ENCODE assay signal across 13 mouse cellular contexts in the genomic region with DNA sequence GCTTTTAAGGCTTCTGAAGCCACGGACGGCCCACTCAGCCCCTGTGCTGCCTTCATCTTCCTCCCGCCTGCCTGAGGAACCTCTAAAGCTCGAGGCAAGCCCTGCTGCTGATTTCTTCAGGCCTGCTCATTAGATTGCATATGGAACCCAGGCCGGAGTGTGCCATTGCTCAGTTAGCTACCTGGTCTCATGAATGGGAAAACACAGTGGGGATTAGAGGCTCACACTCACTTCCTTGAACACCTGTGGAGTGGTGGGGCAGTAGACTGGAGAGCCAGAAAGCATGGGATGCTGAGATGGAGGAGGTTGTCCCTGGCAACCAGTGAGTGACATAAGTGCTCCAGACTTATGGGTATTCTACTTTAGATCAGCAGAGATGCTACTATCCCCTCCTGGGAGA. TPM values are rescaled to one million over a fixed set of nuclear protein-coding genes. Genes with fewer than 3 reads are reported as not detected.
DNase-seq lines count a peak whose midpoint lies in the region; ATAC-seq and TF ChIP-seq lines count a peak whose summit lies in the region.
"Had no signal": no experiment of that assay in that cellular context is flagged by ENCODE, and none has a peak within 500 bp of the region (broad histone marks: within the 10 kb centered on the region; RNA-seq: fewer than 3 reads in every experiment).

No protein-coding gene starts in this region.

- H3K4me1 ChIP-seq in forebrain, embryonic 12.5 days, result peaks cover 100% of the 10 kb centered on the region
- peaks cover 100% of the 10 kb centered on the region for H3K4me1 ChIP-seq in forebrain, embryonic 10.5 days
- peaks cover 89% of the 10 kb centered on the region for H3K4me1 ChIP-seq in kidney, postnatal 0 days (replicated peaks; ENCODE audit: insufficient read depth, low read length)
- H3K4me1 ChIP-seq in hindbrain, embryonic 14.5 days (replicated peaks; ENCODE audit: control insufficient read depth, insufficient read depth, low read length), result peaks cover 99% of the 10 kb centered on the region
- H3K4me1 ChIP-seq in neural tube, embryonic 13.5 days (replicated peaks), result peaks cover 100% of the 10 kb centered on the region

- no peak for TF ChIP-seq CTCF in kidney, postnatal 0 days (IDR thresholded peaks at IDR 0.05; ENCODE audit: low read depth)

- H3K9ac ChIP-seq in forebrain, embryonic 12.5 days, result no peak overlapping the region
- H3K9ac ChIP-seq in kidney, postnatal 0 days (ENCODE audit: low read depth, low read length), result no peak overlapping the region
- H3K9ac ChIP-seq in hindbrain, embryonic 14.5 days, result no peak overlapping the region
- no peak overlapping the region for H3K9ac ChIP-seq in neural tube, embryonic 13.5 days
- H3K9ac ChIP-seq: liver, embryonic 12.5 days had no signal

- peak overlapping the region; percentile 75 for H3K27ac ChIP-seq in forebrain, embryonic 12.5 days
- H3K27ac ChIP-seq in forebrain, embryonic 10.5 days, result no peak overlapping the region
- peak overlapping the region; percentile 54; the same call in 1 of the 2 replicates for H3K27ac ChIP-seq in kidney, postnatal 0 days
- H3K27ac ChIP-seq in hindbrain, embryonic 14.5 days, result peak overlapping the region; percentile 52
- peak overlapping the region; percentile 76 for H3K27ac ChIP-seq in neural tube, embryonic 13.5 days (replicated peaks)

- no peak overlapping the region for H3K4me2 ChIP-seq in forebrain, embryonic 12.5 days
- no peak overlapping the region for H3K4me2 ChIP-seq in kidney, postnatal 0 days (ENCODE audit: low read length)
- H3K4me2 ChIP-seq in hindbrain, embryonic 14.5 days (replicated peaks), result no peak overlapping the region
- H3K4me2 ChIP-seq in neural tube, embryonic 13.5 days, result no peak overlapping the region
- H3K4me2 ChIP-seq: heart, embryonic 12.5 days; liver, embryonic 12.5 days had no signal

- H3K36me3 ChIP-seq in forebrain, embryonic 12.5 days (replicated peaks), result 0 out of 2 replicates have a peak, but pooled peaks cover 7% of the 10 kb centered on the region
- peaks cover 40% of the 10 kb centered on the region for H3K36me3 ChIP-seq in forebrain, embryonic 10.5 days (replicated peaks)
- no peaks in the 10 kb centered on the region for H3K36me3 ChIP-seq in kidney, postnatal 0 days (ENCODE audit: insufficient read depth, low read length)
- H3K36me3 ChIP-seq in hindbrain, embryonic 14.5 days (replicated peaks; ENCODE audit: control insufficient read depth, insufficient read depth), result no peaks in the 10 kb centered on the region
- no peaks in the 10 kb centered on the region for H3K36me3 ChIP-seq in neural tube, embryonic 13.5 days

- H3K4me3 ChIP-seq in forebrain, embryonic 12.5 days (replicated peaks), result no peak overlapping the region
- no peak overlapping the region for H3K4me3 ChIP-seq in forebrain, embryonic 10.5 days
- no peak overlapping the region for H3K4me3 ChIP-seq in kidney, postnatal 0 days (replicated peaks; ENCODE audit: low read depth, low read length)
- no peak overlapping the region for H3K4me3 ChIP-seq in hindbrain, embryonic 14.5 days (replicated peaks; ENCODE audit: low read length)
- no peak overlapping the region for H3K4me3 ChIP-seq in neural tube, embryonic 13.5 days
- H3K4me3 ChIP-seq: heart, embryonic 12.5 days; liver, embryonic 12.5 days had no signal

- H3K27me3 ChIP-seq in forebrain, embryonic 12.5 days, result no peaks in the 10 kb centered on the region
- no peaks in the 10 kb centered on the region for H3K27me3 ChIP-seq in forebrain, embryonic 10.5 days (ENCODE audit: poor library complexity, severe bottlenecking)
- no peaks in the 10 kb centered on the region for H3K27me3 ChIP-seq in kidney, postnatal 0 days (ENCODE audit: insufficient read depth, low read length)
- H3K27me3 ChIP-seq in hindbrain, embryonic 14.5 days (ENCODE audit: control insufficient read depth, insufficient read depth, low read length), result no peaks in the 10 kb centered on the region
- no peaks in the 10 kb centered on the region for H3K27me3 ChIP-seq in neural tube, embryonic 13.5 days
- H3K27me3 ChIP-seq: heart, embryonic 12.5 days; liver, embryonic 12.5 days had no signal

- DNase-seq in forebrain, embryonic 10.5 days (ENCODE audit: extremely low spot score, low spot score), result no peak
- no peak for DNase-seq in kidney, postnatal 0 days (ENCODE audit: low spot score)
- DNase-seq in kidney, adult 11 months, result no peak
- no peak for DNase-seq in hindbrain, embryonic 14.5 days (ENCODE audit: low spot score)
- DNase-seq in left cerebral cortex, adult 8-10 months (ENCODE audit: low spot score in 2 of 2), result no peak
- DNase-seq in thymus, postnatal 36 days, result no peak
- DNase-seq: adrenal gland, postnatal 36 days; kidney, adult 2 months; lung, postnatal 14 days had no signal

- H3K9me3 ChIP-seq in forebrain, embryonic 12.5 days, result no peaks in the 10 kb centered on the region
- no peaks in the 10 kb centered on the region for H3K9me3 ChIP-seq in forebrain, embryonic 10.5 days
- no peaks in the 10 kb centered on the region for H3K9me3 ChIP-seq in kidney, postnatal 0 days (replicated peaks; ENCODE audit: low read length)
- H3K9me3 ChIP-seq in hindbrain, embryonic 14.5 days (ENCODE audit: control insufficient read depth, low read length), result no peaks in the 10 kb centered on the region
- H3K9me3 ChIP-seq in neural tube, embryonic 13.5 days, result no peaks in the 10 kb centered on the region
- H3K9me3 ChIP-seq: heart, embryonic 12.5 days; liver, embryonic 12.5 days had no signal

- WGBS in forebrain, embryonic 12.5 days, result 65% methylated on average over 5 of the region's 5 CpGs
- WGBS in forebrain, embryonic 10.5 days, result 78% methylated on average over 5 of the region's 5 CpGs
- WGBS in kidney, postnatal 0 days, result 47% methylated on average over 5 of the region's 5 CpGs
- WGBS in hindbrain, embryonic 14.5 days, result 58% methylated on average over 5 of the region's 5 CpGs
- 54% methylated on average over 5 of the region's 5 CpGs for WGBS in neural tube, embryonic 13.5 days

- no peak for ATAC-seq in forebrain, embryonic 12.5 days (ENCODE audit: low FRiP score)
- ATAC-seq in kidney, postnatal 0 days (replicated peaks; ENCODE audit: low FRiP score, low read depth), result no peak
- ATAC-seq in hindbrain, embryonic 14.5 days (ENCODE audit: low FRiP score), result no peak
- ATAC-seq in neural tube, embryonic 13.5 days (ENCODE audit: low read depth), result no peak
- ATAC-seq: liver, embryonic 12.5 days had no signal

RNA-seq across cellular contexts. Expression of a gene that starts 19.3 kb away (rescaled TPM):
- 64.1 and 68.3 TPM in 2 replicates for polyA plus RNA-seq in forebrain, embryonic 12.5 days (2016; fragmentation: Nextera tagmentation; extraction: Ambion mirVana)
- polyA plus RNA-seq in forebrain, embryonic 10.5 days (2016; fragmentation: Nextera tagmentation; extraction: Ambion mirVana), result 38.8 and 42.5 TPM in 2 replicates
- 25.0 and 26.6 TPM in 2 replicates for polyA plus RNA-seq in kidney, postnatal 0 days (2015; fragmentation: Nextera tagmentation; extraction: Ambion mirVana)
- 70.0 and 70.6 TPM in 2 replicates for polyA plus RNA-seq in hindbrain, embryonic 14.5 days (2014; fragmentation: Nextera tagmentation; extraction: Ambion mirVana)
- 57.2 and 66.2 TPM in 2 replicates for polyA plus RNA-seq in neural tube, embryonic 13.5 days (2015; fragmentation: Nextera tagmentation; extraction: Ambion mirVana)
- 10 to 100 TPM; 90.1 to 94.2 (median 92.3) TPM for total RNA-seq in left cerebral cortex, adult 8-10 months (2022)
